Mouse (Mus musculus) small intestine, adult 2 months (tissue): ENCODE results near the gene Sun1. TPM values are rescaled to one million over a fixed set of nuclear protein-coding genes. Genes with fewer than 3 reads are reported as not detected.

Experiments used
- H3K27ac ChIP-seq: fragments of 200-500 bp; 2 replicates; pipeline ENCODE4 v1.5.1; 2012; ENCODE audit warnings: low read depth, low read length, control low read depth, inconsistent platforms; ENCODE audit not compliant: insufficient read depth
- H3K27me3 ChIP-seq: fragments of 200-500 bp; 2 replicates; pipeline ENCODE4 v1.6.1; 2012; ENCODE audit warnings: mild to moderate bottlenecking, moderate library complexity, low read length, inconsistent platforms; ENCODE audit not compliant: control insufficient read depth, insufficient read depth
- H3K36me3 ChIP-seq: fragments of 200-500 bp; 2 replicates; pipeline ENCODE4 v1.6.1; 2012; ENCODE audit warnings: mild to moderate bottlenecking, low read length, control low read depth, inconsistent platforms; ENCODE audit not compliant: control insufficient read depth, insufficient read depth
- H3K4me1 ChIP-seq: fragments of 200-500 bp; 2 replicates; pipeline ENCODE4 v1.6.1; 2012; ENCODE audit warnings: low read length, inconsistent platforms, mixed read lengths; ENCODE audit not compliant: control insufficient read depth, insufficient read depth, insufficient read length
- H3K4me3 ChIP-seq: fragments of 200-500 bp; 2 replicates; pipeline ENCODE4 v1.5.1; 2012; ENCODE audit warnings: low read depth, mild to moderate bottlenecking, control low read depth, inconsistent platforms, low read length, moderate library complexity
- CTCF ChIP-seq: fragments of 200-500 bp; IDR thresholded peaks from 2 replicates; pipeline ENCODE4 v1.5.1; 2012; ENCODE audit warnings: low read depth, mild to moderate bottlenecking, control low read depth, inconsistent platforms, low read length, moderate library complexity, mixed read lengths; ENCODE audit not compliant: insufficient replicate concordance, insufficient read length; ENCODE audit errors: extremely low read depth
- POLR2A ChIP-seq: fragments of 200-500 bp; IDR thresholded peaks from 2 replicates; pipeline ENCODE4 v1.6.1; 2012; ENCODE audit warnings: low read depth, mild to moderate bottlenecking, control low read depth, inconsistent platforms, low read length, moderate library complexity
- WGBS: fragments of 180-500 bp; shearing (Covaris S2); methylation state at CpG from one replicate; pipeline ENCODE4 v1.1.7; 2018; 5-methylcytosine and 5-hydroxymethylcytosine counted together
- polyA plus RNA-seq: library from polyadenylated mRNA; depleted of rRNA; stranded (reverse); fragments of >200 nt; gene quantifications from 2 replicates; pipeline ENCODE4 v1.2.3, GENCODE M21; 2012

Sun1 gene
- polyA plus RNA-seq, 1 experiment = 27.5 TPM

DNA sequence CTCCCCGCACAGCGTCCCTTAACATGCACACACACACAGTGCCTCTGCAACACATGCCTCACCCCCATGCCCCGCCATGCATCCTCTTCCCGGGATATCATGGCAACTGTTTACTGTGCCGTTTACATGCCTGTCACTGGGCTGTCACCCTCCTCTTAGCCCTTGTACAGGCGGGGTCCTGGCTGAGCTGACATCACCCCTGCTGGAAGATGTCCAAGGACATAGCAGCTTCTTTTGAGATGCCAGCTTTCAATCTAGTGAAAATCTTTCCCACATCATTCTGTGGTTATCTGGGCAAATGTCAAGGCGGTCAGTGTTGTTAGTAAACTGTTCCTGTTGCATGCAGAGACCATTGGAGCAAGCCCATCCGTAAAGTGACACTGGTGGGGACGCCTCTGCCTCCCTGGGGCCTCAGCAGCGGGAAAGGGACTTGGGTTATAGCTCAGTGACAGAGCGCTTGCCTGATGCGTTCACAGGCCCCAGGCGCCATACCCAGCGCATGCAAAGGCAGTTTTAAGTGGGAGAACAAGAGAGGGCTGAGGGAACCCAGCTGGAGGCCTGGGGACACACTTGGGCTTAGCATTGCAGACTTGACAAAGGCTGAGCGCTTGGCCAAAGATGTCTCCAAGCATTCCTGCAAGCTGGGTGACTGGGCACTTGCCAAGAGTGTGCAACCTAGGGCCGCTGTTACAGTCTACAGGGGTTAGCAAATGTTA lies 70.5 kb downstream of the Sun1 start:
- H3K27ac ChIP-seq = peak overlapping the region; percentile 11; the same call in 1 of the 2 replicates
- no peaks in the 10 kb centered on the region for H3K27me3 ChIP-seq
- 77% methylated on average over 16 of the region's 16 CpGs for WGBS
- H3K4me1 ChIP-seq = peaks cover 3% of the 10 kb centered on the region
- peaks cover 58% of the 10 kb centered on the region for H3K36me3 ChIP-seq
- H3K4me3 ChIP-seq = no peak overlapping the region
- TF ChIP-seq CTCF = no peak
- no peak for TF ChIP-seq POLR2A

DNA sequence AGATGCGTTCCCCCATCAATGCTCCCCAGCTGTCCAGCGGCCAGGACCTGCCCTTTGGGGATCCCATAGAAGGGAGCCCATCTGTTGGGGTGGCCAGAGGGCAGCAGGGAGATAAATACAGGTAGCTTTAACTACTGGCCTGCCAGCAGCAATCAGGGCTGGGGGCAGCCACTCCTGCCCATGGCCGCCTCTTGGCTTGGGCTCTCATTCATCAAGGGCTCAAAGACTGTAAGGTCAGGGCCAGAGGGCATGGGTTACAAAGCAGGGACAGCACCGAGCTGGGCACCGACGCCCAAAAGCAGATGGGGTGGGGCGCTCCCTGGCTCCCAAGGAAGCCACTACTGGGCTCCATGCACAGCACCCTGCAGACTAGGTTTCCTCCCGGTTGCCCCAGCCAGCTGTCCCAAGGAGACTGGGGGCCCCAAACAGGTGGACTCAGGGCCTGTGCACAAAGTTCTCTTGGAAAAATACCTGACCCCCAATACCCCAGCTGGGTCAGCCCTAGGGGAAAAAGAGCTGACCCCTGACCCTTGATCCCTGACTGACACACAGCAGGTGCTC lies 71.6 kb downstream of the Sun1 start:
- H3K4me1 ChIP-seq = peaks cover 3% of the 10 kb centered on the region
- 57% methylated on average over 8 of the region's 8 CpGs for WGBS
- H3K4me3 ChIP-seq = no peak overlapping the region
- H3K27me3 ChIP-seq = no peaks in the 10 kb centered on the region
- TF ChIP-seq POLR2A (no peak), CTCF (no peak)
- H3K36me3 ChIP-seq = peaks cover 52% of the 10 kb centered on the region
- no peak overlapping the region for H3K27ac ChIP-seq

- 82% methylated on average over 8 of the region's 8 CpGs for WGBS
- peaks cover 49% of the 10 kb centered on the region for H3K36me3 ChIP-seq
- peaks cover 3% of the 10 kb centered on the region; the same call in 1 of the 2 replicates for H3K4me1 ChIP-seq
- TF ChIP-seq POLR2A (no peak), CTCF (no peak)
- no peak overlapping the region for H3K4me3 ChIP-seq
- no peaks in the 10 kb centered on the region for H3K27me3 ChIP-seq
- H3K27ac ChIP-seq = no peak overlapping the region
These were observed 76.8 kb downstream of the Sun1 start for GRCm38 (mm10) chr5:139277287-139277686.

GRCm38 (mm10) chr5:139281373-139282112 lies 81.1 kb downstream of the Sun1 start:
- no peak overlapping the region for H3K4me3 ChIP-seq
- H3K4me1 ChIP-seq = peaks cover 35% of the 10 kb centered on the region
- H3K36me3 ChIP-seq = peaks cover 36% of the 10 kb centered on the region
- H3K27me3 ChIP-seq = no peaks in the 10 kb centered on the region
- H3K27ac ChIP-seq = no peak overlapping the region
- TF ChIP-seq POLR2A (no peak), CTCF (no peak)
- WGBS = 69% methylated on average over 11 of the region's 11 CpGs

GRCm38 (mm10) chr5:139282191-139282590 lies 81.8 kb downstream of the Sun1 start:
- H3K4me3 ChIP-seq = no peak overlapping the region
- no peaks in the 10 kb centered on the region for H3K27me3 ChIP-seq
- H3K4me1 ChIP-seq = peaks cover 41% of the 10 kb centered on the region
- 4% methylated on average over 15 of the region's 15 CpGs for WGBS
- H3K36me3 ChIP-seq = peaks cover 32% of the 10 kb centered on the region
- no peak; the same call in 1 of the 2 replicates for TF ChIP-seq POLR2A
- TF ChIP-seq CTCF = peak; percentile 94
- H3K27ac ChIP-seq = no peak overlapping the region

- Histone ChIP-seq H3K27ac (no peak overlapping the region), H3K4me1 (peaks cover 41% of the 10 kb centered on the region), H3K4me3 (no peak overlapping the region), H3K27me3 (no peaks in the 10 kb centered on the region), H3K36me3 (peaks cover 28% of the 10 kb centered on the region)
- TF ChIP-seq POLR2A (no peak), CTCF (no peak)
- WGBS = 92% methylated on average over 14 of the region's 14 CpGs
These were observed 83.2 kb downstream of the Sun1 start for GRCm38 (mm10) chr5:139283460-139284180.
